In genomic region chr10:41477018-41477277, GRCm38 (mm10) we compare ENCODE assay signal across 7 mouse cellular contexts. TPM values are rescaled to one million over a fixed set of nuclear protein-coding genes. Genes with fewer than 3 reads are reported as not detected.
DNase-seq lines count a peak whose midpoint lies in the region; ATAC-seq and TF ChIP-seq lines count a peak whose summit lies in the region.

No protein-coding gene starts in this region.

- no peak for TF ChIP-seq CTCF in E14TG2a.4 (conservative IDR thresholded peaks at IDR 0.05; ENCODE audit: low read length)

- peak overlapping the region; percentile 84 for H3K27ac ChIP-seq in forebrain, embryonic 14.5 days (ENCODE audit: low read depth, low read length)
- peak overlapping the region; percentile 67 for H3K27ac ChIP-seq in liver, embryonic 16.5 days (ENCODE audit: low read length)
- peak overlapping the region; percentile 89 for H3K27ac ChIP-seq in stomach, embryonic 15.5 days

- H3K4me2 ChIP-seq in forebrain, embryonic 14.5 days (ENCODE audit: low read length): peak overlapping the region; percentile 72
- H3K4me2 ChIP-seq in liver, embryonic 16.5 days (ENCODE audit: low read depth, low read length): peak overlapping the region; percentile 71
- H3K4me2 ChIP-seq in stomach, embryonic 15.5 days: peak overlapping the region; percentile 91

- peaks cover 94% of the 10 kb centered on the region for H3K4me1 ChIP-seq in E14TG2a.4 (replicated peaks; ENCODE audit: low read depth, low read length)
- H3K4me1 ChIP-seq in forebrain, embryonic 14.5 days (ENCODE audit: control insufficient read depth, insufficient read depth, low read length): peaks cover 13% of the 10 kb centered on the region; the same call in 1 of the 2 replicates
- peaks cover 44% of the 10 kb centered on the region for H3K4me1 ChIP-seq in liver, embryonic 16.5 days (ENCODE audit: control insufficient read depth, low read depth, low read length)
- peaks cover 20% of the 10 kb centered on the region for H3K4me1 ChIP-seq in stomach, embryonic 15.5 days

- ATAC-seq in forebrain, embryonic 14.5 days: peak; percentile 36
- no peak for ATAC-seq in liver, embryonic 16.5 days (ENCODE audit: low read depth)
- no peak; the same call in 1 of the 2 replicates for ATAC-seq in stomach, embryonic 15.5 days (ENCODE audit: insufficient read depth, low FRiP score, low read depth)
- ATAC-seq in megakaryocyte progenitor cell, adult 5-6 weeks (replicated peaks; ENCODE audit: poor library complexity): no peak

- H3K9ac ChIP-seq in forebrain, embryonic 14.5 days (ENCODE audit: low read length): peak overlapping the region; percentile 79
- peak overlapping the region; percentile 50 for H3K9ac ChIP-seq in liver, embryonic 16.5 days (ENCODE audit: low read depth, low read length)
- peak overlapping the region; percentile 56; the same call in 1 of the 2 replicates for H3K9ac ChIP-seq in stomach, embryonic 15.5 days

- H3K9me3 ChIP-seq in E14TG2a.4 (ENCODE audit: low read length): no peaks in the 10 kb centered on the region
- H3K9me3 ChIP-seq in forebrain, embryonic 14.5 days (replicated peaks; ENCODE audit: control insufficient read depth, low read length): no peaks in the 10 kb centered on the region
- H3K9me3 ChIP-seq in liver, embryonic 16.5 days (replicated peaks; ENCODE audit: control insufficient read depth, low read length): no peaks in the 10 kb centered on the region
- no peaks in the 10 kb centered on the region for H3K9me3 ChIP-seq in stomach, embryonic 15.5 days

- peak; percentile 70 for DNase-seq in A20 (ENCODE audit: low read depth, low spot score)
- peak; percentile 72 for DNase-seq in forebrain, embryonic 14.5 days (ENCODE audit: low spot score)
- no peak for DNase-seq in left cerebral cortex, adult 9 months (ENCODE audit: low spot score in 2 of 2)

- WGBS in forebrain, embryonic 14.5 days: 0% methylated on average over 9 of the region's 9 CpGs
- 0% methylated on average over 9 of the region's 9 CpGs for WGBS in liver, embryonic 16.5 days (ENCODE audit: insufficient replicate concordance)
- WGBS in stomach, embryonic 15.5 days: 2% methylated on average over 9 of the region's 9 CpGs

- no peaks in the 10 kb centered on the region for H3K27me3 ChIP-seq in E14TG2a.4 (ENCODE audit: insufficient read depth, low read length)
- H3K27me3 ChIP-seq in forebrain, embryonic 14.5 days (replicated peaks; ENCODE audit: control insufficient read depth, insufficient read depth, low read length): no peaks in the 10 kb centered on the region
- H3K27me3 ChIP-seq in liver, embryonic 16.5 days (ENCODE audit: control insufficient read depth, insufficient read depth, low read depth, low read length): peaks cover 7% of the 10 kb centered on the region
- H3K27me3 ChIP-seq in stomach, embryonic 15.5 days (replicated peaks): no peaks in the 10 kb centered on the region

- H3K36me3 ChIP-seq in E14TG2a.4 (ENCODE audit: insufficient read depth, low read length): peaks cover 36% of the 10 kb centered on the region
- H3K36me3 ChIP-seq in forebrain, embryonic 14.5 days (ENCODE audit: control insufficient read depth, insufficient read depth, low read length): 0 out of 2 replicates have a peak, but pooled peaks cover 10% of the 10 kb centered on the region
- H3K36me3 ChIP-seq in liver, embryonic 16.5 days (ENCODE audit: control insufficient read depth, insufficient read depth): no peaks in the 10 kb centered on the region
- peaks cover 6% of the 10 kb centered on the region; the same call in 1 of the 2 replicates for H3K36me3 ChIP-seq in stomach, embryonic 15.5 days

- H3K4me3 ChIP-seq in E14TG2a.4 (replicated peaks; ENCODE audit: low read length): peak overlapping the region; percentile 87
- peak overlapping the region; percentile 58 for H3K4me3 ChIP-seq in forebrain, embryonic 14.5 days (ENCODE audit: low read depth, low read length)
- H3K4me3 ChIP-seq in liver, embryonic 16.5 days (ENCODE audit: low read depth, low read length): peak overlapping the region; percentile 56
- peak overlapping the region; percentile 64 for H3K4me3 ChIP-seq in stomach, embryonic 15.5 days (replicated peaks)

RNA-seq across cellular contexts. Expression of gene Mical1, which starts 0.8 kb away (rescaled TPM):
- polyA plus RNA-seq in forebrain, embryonic 14.5 days (2014; fragmentation: Nextera tagmentation; extraction: Ambion mirVana): 24.9 and 30.5 TPM in 2 replicates
- polyA plus RNA-seq in liver, embryonic 16.5 days (2015; fragmentation: Nextera tagmentation; extraction: Ambion mirVana): 5.3 and 5.4 TPM in 2 replicates
- 27.8 and 33.3 TPM in 2 replicates for polyA plus RNA-seq in stomach, embryonic 15.5 days (2015; fragmentation: Nextera tagmentation; extraction: Ambion mirVana)
- total RNA-seq in megakaryocyte progenitor cell, adult 5-6 weeks (2015): 29.9 and 32.3 TPM in 2 replicates
- 39.1 and 40.7 TPM in 2 replicates for total RNA-seq in megakaryocyte progenitor cell, adult 5-6 weeks (2017)

RNA-seq across cellular contexts. Expression of gene Smpd2, which starts 13.2 kb away (rescaled TPM):
- polyA plus RNA-seq in forebrain, embryonic 14.5 days (2014; fragmentation: Nextera tagmentation; extraction: Ambion mirVana): 37.0 and 40.7 TPM in 2 replicates
- polyA plus RNA-seq in liver, embryonic 16.5 days (2015; fragmentation: Nextera tagmentation; extraction: Ambion mirVana): 13.5 and 14.6 TPM in 2 replicates
- 47.2 and 56.5 TPM in 2 replicates for polyA plus RNA-seq in stomach, embryonic 15.5 days (2015; fragmentation: Nextera tagmentation; extraction: Ambion mirVana)
- 12.8 and 13.7 TPM in 2 replicates for total RNA-seq in megakaryocyte progenitor cell, adult 5-6 weeks (2015)
- total RNA-seq in megakaryocyte progenitor cell, adult 5-6 weeks (2017): 8.1 and 20.0 TPM in 2 replicates

RNA-seq across cellular contexts. Expression of gene Ppil6, which starts 13.3 kb away (rescaled TPM):
- 2.0 and 2.7 TPM in 2 replicates for polyA plus RNA-seq in forebrain, embryonic 14.5 days (2014; fragmentation: Nextera tagmentation; extraction: Ambion mirVana)
- polyA plus RNA-seq in liver, embryonic 16.5 days (2015; fragmentation: Nextera tagmentation; extraction: Ambion mirVana): not detected in 2 replicates
- 0.85 and 0.95 TPM in 2 replicates for polyA plus RNA-seq in stomach, embryonic 15.5 days (2015; fragmentation: Nextera tagmentation; extraction: Ambion mirVana)
- 1.1 TPM in 1 of 2 replicates, not detected in the other for total RNA-seq in megakaryocyte progenitor cell, adult 5-6 weeks (2015)
- total RNA-seq in megakaryocyte progenitor cell, adult 5-6 weeks (2017): 1.5 TPM in 1 of 2 replicates, not detected in the other

RNA-seq across cellular contexts. Expression of gene Zbtb24, which starts 26.8 kb away (rescaled TPM):
- polyA plus RNA-seq in forebrain, embryonic 14.5 days (2014; fragmentation: Nextera tagmentation; extraction: Ambion mirVana): 18.8 and 22.9 TPM in 2 replicates
- polyA plus RNA-seq in liver, embryonic 16.5 days (2015; fragmentation: Nextera tagmentation; extraction: Ambion mirVana): 4.6 and 4.7 TPM in 2 replicates
- 15.0 and 17.3 TPM in 2 replicates for polyA plus RNA-seq in stomach, embryonic 15.5 days (2015; fragmentation: Nextera tagmentation; extraction: Ambion mirVana)
- 10.4 and 12.6 TPM in 2 replicates for total RNA-seq in megakaryocyte progenitor cell, adult 5-6 weeks (2015)
- total RNA-seq in megakaryocyte progenitor cell, adult 5-6 weeks (2017): 15.9 and 21.9 TPM in 2 replicates

RNA-seq across cellular contexts. Expression of gene Cd164, which starts 42.3 kb away (rescaled TPM):
- 84.8 and 89.1 TPM in 2 replicates for polyA plus RNA-seq in forebrain, embryonic 14.5 days (2014; fragmentation: Nextera tagmentation; extraction: Ambion mirVana)
- 65.0 and 67.8 TPM in 2 replicates for polyA plus RNA-seq in liver, embryonic 16.5 days (2015; fragmentation: Nextera tagmentation; extraction: Ambion mirVana)
- polyA plus RNA-seq in stomach, embryonic 15.5 days (2015; fragmentation: Nextera tagmentation; extraction: Ambion mirVana): 155 and 178 TPM in 2 replicates
- 224 and 232 TPM in 2 replicates for total RNA-seq in megakaryocyte progenitor cell, adult 5-6 weeks (2015)
- total RNA-seq in megakaryocyte progenitor cell, adult 5-6 weeks (2017): 115 and 172 TPM in 2 replicates

Comparison
In these comparisons a context has a peak if more than half of its experiments do, and no peak if none do; other contexts are left out.
1. DNase-seq: peak in A20 (single experiment) and forebrain, embryonic 14.5 days (single experiment); none in left cerebral cortex, adult 9 months (0 of 2).
2. Peak in every context shown above with its lines, with median percentiles within 50 percentile points of each other: H3K4me3 ChIP-seq, H3K27ac ChIP-seq, H3K4me2 ChIP-seq and H3K9ac ChIP-seq.